Mouse (Mus musculus): ENCODE measurements around the gene Olfr215. TPM values are rescaled to one million over a fixed set of nuclear protein-coding genes. Genes with fewer than 3 reads are reported as not detected.
"Not testable (repeated sequence)": the region's sequence is repeated elsewhere in the genome, so short reads cannot be mapped to it uniquely, and the experiment has no call there.

Olfr215 gene
- not detected for total RNA-seq (2022)

DNA sequence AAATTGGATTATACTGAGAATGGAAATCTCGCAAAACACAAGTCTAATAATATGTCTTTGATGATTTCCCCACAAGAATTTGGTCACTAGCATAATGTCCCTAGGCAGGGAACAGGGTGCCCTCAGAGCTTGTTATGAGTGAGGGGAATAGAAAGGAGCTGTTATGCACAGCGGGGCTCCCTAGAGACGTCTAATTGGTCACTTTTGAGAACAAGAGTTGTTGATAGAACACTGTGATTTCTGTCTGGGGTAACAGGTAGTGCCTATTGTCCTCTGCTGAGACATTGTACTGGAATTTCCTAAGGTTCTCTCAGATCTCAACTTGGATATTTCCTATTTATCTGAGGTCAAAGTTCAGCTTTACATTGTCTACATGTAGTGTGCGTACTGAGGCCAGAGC lies at the start of gene Olfr215:
Gene Olfr215 (minus strand): TSS at position 101 of the 400 bp plus-strand sequence.
- no peak for DNase-seq (ENCODE audit: low spot score)

DNA sequence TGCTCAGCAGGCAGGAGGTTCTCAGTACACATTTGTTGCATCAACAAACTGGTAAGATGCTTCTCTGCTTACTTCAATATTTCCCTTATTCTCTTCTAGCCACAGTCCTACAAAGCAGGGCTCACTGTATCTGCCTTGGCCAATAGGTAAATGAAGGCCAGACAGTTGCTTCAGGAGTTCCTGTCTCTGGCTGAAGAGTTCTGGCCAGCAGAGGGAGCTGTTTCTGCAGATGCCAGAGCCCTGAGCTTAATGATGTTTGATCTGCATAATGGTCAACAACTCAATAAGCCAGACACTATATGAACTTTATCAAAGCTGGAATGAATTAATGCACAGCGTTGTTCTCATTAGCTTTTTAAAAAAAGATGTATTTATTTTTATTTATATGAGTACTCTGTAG lies 48.1 kb upstream of the Olfr215 start:
- DNase-seq (ENCODE audit: low spot score), result peak; percentile 87

DNA sequence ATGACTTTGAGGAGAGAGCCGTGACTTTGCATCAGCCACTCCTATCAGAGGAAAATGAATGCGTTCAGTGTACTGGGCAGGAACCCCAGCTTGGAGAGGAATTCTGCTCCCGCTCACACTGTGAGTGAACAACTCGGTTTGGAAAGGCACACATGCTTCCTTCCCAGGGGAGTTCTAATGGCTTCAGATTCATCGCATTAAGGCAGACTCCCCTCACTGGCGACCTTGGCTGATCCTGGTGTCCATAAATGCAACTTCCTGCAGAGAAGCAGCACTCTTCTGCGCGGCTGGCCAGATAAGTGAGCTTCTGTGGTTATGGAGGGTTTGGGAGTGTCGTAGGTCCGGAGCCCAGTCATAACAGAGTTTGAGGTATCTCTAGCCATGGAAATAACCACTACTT lies 45.8 kb upstream of the Olfr215 start:
- no peak for DNase-seq (ENCODE audit: low spot score)

DNA sequence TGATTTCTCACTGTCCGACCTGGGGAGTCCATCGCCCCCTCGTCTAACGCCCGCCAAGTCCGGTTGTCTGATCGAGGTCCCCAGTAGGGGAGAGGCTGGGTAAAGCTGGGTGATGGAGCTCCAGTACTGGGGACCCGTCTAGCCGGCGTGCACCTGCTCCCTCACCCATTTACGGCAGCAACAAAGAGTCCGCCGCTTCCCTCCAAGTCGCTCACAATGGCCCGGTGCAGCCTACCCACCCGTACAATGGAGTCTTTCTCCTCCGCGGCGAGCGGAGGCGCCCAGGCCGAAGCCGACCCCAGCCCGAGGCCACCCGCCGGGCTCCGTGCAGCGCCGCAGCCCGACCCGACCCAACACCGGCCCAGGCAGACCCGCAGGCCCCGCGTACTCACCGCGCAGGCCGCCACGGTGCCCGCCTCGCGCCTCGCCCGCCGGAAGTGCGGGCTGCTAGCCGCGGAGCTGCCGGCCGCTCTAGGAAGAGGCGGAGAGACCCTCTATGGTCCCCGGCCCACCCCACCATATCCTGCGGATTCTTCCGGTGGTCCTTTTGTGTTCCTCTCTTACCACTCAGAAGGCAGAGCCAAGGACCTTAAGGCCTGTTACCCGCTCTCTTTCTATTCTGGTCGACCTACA lies 44.7 kb upstream of the Olfr215 start, which contains the start of gene Zfp422:
Gene Zfp422 (minus strand): TSS at position 461 of the 633 bp plus-strand sequence.
- no peak for DNase-seq (ENCODE audit: low spot score)

DNA sequence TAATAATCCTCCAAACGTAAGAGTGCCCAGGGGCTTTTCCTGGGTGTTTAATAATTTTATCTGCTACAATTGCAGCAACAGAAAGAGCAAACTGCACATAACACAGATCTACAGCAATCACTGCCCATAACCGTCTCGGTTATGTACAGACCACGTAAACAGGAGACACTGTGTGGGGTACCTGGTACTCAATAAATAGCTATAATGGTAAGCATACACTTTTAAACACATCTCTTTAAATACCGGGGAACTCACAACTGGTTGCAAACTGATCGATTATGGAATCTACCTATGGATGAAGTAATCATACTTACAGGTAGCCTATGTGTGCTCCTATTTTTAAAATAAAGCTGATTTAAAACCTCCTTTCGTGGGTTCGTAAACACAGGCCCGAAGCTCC lies 44.1 kb upstream of the Olfr215 start:
- no peak for DNase-seq (ENCODE audit: low spot score)

DNA sequence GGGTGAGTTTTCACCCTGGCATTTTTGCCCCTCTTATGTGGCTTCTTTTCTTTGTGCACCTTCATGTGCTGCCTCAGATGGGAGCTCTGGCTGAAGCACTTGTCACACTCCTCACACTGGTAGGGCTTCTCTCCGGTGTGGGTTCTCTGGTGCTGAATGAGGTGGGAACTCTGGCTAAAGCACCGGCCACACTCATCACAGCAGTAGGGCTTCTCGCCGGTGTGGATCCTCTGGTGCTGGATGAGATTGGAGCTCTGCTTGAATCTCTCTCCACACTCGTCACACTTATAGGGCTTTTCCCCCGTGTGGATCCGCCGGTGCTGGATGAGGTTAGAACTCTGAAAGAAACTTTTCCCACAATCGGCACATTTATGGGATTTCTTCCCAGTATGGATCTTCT lies 42.4 kb upstream of the Olfr215 start:
- not testable (repeated sequence) for DNase-seq (ENCODE audit: low spot score)

DNA sequence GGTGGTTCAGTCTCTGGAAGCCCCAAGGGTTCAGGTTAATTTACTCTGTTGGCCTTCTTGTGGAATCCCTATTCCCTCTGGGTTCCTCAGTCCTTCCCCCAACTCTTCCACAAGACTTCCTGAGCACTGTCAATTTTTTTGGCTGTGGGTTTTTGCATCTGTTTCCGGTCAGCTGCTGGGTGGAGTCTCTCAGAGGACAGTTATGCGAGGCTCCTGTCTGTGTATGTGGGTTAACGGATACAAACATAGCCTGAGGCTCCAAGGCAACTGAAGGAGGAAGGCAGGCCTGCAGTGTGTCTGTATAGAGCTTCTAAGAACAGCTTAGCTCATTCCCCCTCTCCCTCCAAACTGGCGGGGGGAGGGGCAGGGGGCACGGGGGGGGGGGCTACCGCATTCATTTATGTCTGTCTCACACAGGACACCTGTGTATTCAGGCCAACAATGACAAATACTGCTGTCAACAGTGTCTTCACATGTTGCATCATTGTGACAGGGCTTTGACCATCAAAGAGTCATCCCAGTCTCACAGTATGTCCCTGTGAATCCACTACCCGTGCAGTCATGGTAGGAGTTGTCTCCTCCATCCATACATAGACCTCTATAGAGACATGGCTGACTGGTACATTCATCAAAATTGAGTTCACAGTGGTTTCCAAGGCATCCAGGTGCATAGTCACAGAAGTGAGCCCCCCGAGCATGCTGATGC lies 37.5 kb upstream of the Olfr215 start:
- peak; percentile 47 for DNase-seq (ENCODE audit: low spot score)

DNA sequence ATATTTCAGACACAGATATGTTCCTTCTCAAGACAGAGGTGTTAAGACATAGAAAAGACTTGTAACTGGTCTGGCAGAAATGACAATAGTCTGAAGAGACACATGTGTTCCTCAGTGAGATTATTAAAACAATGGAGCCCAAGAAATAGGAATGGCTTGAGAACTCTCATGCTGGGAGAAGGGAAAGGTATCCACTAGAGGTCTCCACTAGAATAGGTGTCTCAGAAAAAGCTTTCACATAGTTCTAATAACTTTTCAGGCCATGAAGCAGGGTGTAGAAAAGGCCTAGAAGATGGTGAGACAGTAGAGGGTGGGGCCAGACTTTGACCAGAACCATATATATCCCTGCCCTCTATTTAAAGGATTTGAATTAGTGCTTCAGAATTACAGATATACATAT lies 34.1 kb upstream of the Olfr215 start:
- no peak for DNase-seq (ENCODE audit: low spot score)

DNA sequence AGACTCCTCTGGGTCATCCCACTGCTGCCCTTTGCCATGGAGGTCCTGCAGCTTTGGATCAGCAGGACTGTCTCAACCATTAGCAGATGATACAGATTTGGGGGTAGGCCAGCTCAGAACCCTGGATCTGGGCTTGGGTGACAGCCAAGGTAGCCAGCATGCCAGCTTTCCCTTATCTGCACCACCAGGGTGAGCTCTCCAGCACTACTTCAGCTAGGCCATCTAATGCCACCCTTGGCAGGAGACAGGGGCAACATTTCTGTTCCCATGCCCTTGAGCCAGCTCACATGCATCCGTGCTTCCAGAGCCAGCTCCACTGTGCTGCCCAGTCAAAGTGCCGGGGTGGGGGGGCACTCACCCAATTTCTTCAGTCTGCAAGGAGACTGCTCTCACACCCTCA lies 31.7 kb upstream of the Olfr215 start:
- DNase-seq (ENCODE audit: low spot score), result no peak

DNA sequence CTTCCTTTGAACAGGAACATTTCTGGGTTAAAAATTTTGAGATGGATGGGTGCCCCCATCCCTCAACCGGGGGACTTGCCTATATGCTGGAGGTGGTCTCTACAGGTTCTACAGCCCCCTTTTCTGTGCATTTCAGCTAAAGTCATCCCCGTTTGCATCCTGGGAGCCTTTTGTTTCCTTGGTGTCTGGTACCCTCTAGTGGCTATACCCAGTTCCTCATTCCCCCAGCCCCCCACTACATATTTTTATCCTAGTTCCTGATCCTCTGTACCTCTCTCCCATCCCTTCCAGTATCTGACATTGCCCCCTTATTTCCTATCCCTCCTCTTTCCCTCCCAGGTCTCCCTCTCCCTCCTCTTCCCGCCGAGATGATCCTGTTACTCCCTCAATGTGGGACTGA lies 23.2 kb upstream of the Olfr215 start:
- DNase-seq (ENCODE audit: low spot score), result no peak

DNA sequence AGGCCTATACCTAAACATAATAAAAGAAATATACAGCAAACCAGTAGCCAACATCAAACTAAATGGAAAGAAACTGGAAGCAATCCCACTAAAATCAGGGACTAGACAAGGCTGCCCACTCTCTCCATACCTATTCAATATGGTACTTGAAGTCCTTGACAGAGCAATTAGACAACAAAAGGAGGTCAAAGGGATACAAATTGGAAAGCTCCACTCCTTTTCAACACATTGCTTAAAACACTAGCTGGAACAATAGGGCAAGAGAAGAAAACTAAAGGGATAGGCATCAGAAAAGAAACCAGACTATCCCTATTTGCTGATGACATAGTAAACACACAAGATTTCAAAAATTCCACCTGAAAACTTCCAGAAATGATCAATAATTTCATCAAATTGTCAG lies 17.0 kb upstream of the Olfr215 start:
- DNase-seq (ENCODE audit: low spot score), result not testable (repeated sequence)

DNA sequence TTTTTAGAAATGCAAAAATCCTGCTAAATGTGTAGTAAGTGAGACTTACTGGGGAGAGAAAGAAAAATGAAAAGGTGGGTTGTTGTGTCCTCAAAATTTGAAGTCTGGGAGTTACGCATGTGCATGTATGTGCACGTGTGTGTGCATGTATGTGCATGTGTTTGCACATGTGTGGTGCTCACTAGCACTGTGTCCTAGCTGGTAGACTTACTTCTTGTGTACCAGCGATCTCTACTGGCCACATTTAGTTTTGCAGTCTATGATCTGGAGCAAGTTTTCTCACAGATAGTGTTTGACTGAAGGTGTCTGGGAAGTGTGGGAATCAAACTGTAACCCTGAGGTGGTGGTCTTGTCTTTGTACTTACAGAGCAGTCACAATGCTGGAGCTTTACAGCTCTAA lies 14.2 kb downstream of the Olfr215 start:
- peak; percentile 10 for DNase-seq (ENCODE audit: low spot score)

DNA sequence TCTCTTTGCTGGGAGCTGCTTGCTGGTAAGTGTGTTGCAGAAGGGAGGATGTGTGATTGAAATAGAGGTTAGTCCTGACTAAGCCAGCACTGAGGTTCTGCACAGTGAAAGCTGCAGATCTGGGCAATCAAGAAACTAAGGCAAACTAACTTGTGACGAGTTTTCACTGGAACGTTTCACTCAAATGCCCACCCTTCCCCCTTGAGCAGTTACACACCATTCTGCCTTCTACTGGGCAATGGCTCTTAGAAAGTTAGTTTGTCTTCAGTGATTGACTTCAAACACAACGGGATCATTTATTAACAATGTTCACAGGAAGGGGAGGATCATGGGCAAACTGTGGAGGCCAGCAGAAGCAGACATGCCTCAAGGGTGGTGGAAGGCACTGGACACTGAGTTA lies 29.0 kb downstream of the Olfr215 start:
- DNase-seq (ENCODE audit: low spot score), result no peak

DNA sequence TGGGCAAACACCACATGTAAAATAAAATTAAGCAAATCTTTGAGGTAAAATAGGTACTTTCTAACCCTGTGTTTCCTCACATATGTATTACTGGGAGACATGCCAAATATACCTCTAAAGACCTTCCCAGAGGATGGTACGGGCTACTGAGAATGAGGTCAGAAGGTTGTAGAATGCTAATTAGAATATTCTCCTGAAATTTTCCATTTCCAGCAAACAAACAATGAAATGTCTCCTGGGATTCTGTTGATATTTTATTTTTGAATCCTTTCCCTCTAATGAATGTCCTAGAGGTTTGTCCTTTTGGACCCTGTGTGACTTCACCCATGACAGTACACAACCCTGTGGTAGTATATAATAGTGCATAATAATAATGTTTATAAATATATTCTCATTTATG lies 30.1 kb downstream of the Olfr215 start, which contains the start of gene Olfr214:
Gene Olfr214 (plus strand): TSS at position 301 of the 400 bp plus-strand sequence.
- DNase-seq (ENCODE audit: low spot score), result no peak

DNA sequence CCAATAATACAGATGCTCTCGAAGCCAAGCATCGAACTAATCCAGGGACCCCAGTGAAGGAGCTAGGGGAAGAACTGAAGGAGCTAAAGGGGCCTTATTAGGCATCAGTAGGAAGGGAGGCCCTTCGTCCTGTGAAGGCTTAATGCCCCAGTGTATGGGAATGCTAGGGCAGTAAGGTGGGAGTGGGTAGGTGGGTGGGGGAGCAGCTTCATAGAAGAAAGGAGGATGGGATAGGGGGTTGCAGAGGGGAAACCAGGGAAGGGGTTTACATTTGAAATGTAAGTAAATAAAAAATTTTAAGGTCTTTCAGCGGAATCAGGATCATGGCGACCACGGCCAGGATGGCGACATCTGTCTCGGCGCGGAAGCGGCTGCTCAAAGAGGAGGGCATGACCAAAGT lies 33.2 kb downstream of the Olfr215 start, which contains the start of gene Gm5580:
Gene Gm5580 (plus strand): TSS at position 301 of the 400 bp plus-strand sequence.
- DNase-seq (ENCODE audit: low spot score), result not testable (repeated sequence)

DNA sequence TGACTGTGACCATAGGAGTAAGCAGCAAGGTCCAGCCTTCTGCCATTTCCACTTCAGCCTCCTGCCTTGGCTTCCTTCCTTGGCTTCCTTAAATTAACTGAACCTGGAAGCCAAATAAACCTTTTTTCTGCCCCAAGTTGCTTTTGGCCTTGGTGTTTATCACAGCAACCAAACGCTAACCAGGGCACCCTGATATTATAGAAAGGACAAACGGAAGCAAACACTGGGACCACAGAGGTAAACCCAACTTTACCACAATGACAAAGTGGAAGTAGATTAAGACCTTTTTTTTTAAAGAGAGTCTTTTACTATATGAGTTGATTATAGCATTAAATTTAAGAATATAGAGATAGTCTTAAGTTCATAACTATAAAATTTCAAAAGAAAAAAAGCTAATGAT lies 41.5 kb downstream of the Olfr215 start:
- no peak for DNase-seq (ENCODE audit: low spot score)

DNA sequence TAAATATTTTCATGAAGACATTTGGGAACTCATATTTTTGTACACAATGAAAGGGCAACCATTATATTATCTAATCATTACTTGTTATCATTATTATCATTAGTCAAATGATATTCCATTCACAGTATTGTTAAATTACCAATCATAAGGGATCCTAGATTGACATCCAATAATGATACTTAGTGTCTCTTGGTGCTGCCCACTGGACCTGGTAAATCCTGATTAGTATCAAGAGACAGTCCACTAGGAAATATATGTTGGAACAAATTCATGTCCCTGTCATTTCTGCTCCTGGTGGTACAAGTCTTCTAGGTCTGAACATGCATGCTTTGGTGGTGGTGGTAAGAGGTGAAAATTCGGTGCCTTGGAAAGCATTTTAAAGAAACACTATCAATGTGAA lies 45.8 kb downstream of the Olfr215 start, which contains the start of gene Olfr213:
Gene Olfr213 (plus strand): TSS at position 301 of the 400 bp plus-strand sequence.
- DNase-seq (ENCODE audit: low spot score), result no peak

Other genes starting within 250 kb of the Olfr215 start
- 10 to 100 TPM; 43.4 to 45.4 (median 44.6) TPM for gene March8, start 246.2 kb downstream of the Olfr215 start, total RNA-seq (2022)
- 10 to 100 TPM; 10.2 to 18.7 (median 14.2) TPM for gene Alox5, start 123.0 kb downstream of the Olfr215 start, total RNA-seq (2022)
- gene Olfr211, start 95.1 kb downstream of the Olfr215 start, total RNA-seq (2022), result not detected
- not detected for gene Olfr212, start 77.7 kb downstream of the Olfr215 start, total RNA-seq (2022)
- gene Olfr213, start 45.7 kb downstream of the Olfr215 start, total RNA-seq (2022), result not detected
- 1 to 10 TPM; 1.4 to 2.0 (median 1.8) TPM for gene Gm5580, start 33.1 kb downstream of the Olfr215 start, total RNA-seq (2022)
- not detected for gene Olfr214, start 30.0 kb downstream of the Olfr215 start, total RNA-seq (2022)
- 10 to 100 TPM; 13.6 to 15.5 (median 14.8) TPM for gene Zfp422, start 44.8 kb upstream of the Olfr215 start, total RNA-seq (2022)
- 10 to 100 TPM; 32.2 to 58.5 (median 41.2) TPM for gene Depp1, start 66.4 kb upstream of the Olfr215 start, total RNA-seq (2022)
- gene Rassf4, start 89.8 kb upstream of the Olfr215 start, total RNA-seq (2022), result 1 to 10 TPM; 3.7 to 7.0 (median 5.1) TPM
- gene Tmem72, start 132.7 kb upstream of the Olfr215 start, total RNA-seq (2022), result under 1 TPM in 3 of 4 experiments, not detected in 1; 0.03 TPM